Mouse (Mus musculus) neural tube, embryonic 11.5 days (tissue): ENCODE data around the gene AC134908.4. TPM values are rescaled to one million over a fixed set of nuclear protein-coding genes. Genes with fewer than 3 reads are reported as not detected.

ENCODE experiments used
- ATAC-seq: fragments of 200-750 bp; cut with Nextera tagmentation; 2 replicates; pipeline ENCODE4 v1.8.0; 2017; ENCODE audit warnings: moderate number of reproducible peaks, mild to moderate bottlenecking, moderate TSS enrichment, moderate library complexity; ENCODE audit not compliant: insufficient read depth, low FRiP score, low TSS enrichment
- DNase-seq: peaks from one replicate; pipeline ENCODE4 v3.0.0-alpha.2; 2015; ENCODE audit warnings: low spot score
- H3K27ac ChIP-seq: fragments of 300-500 bp; sonication (generic); 2 replicates; pipeline ENCODE4 v1.5.1; 2014; ENCODE audit warnings: low read depth, mild to moderate bottlenecking, low read length
- H3K27me3 ChIP-seq: fragments of 300-500 bp; sonication (generic); 2 replicates; pipeline ENCODE4 v1.6.1; 2014; ENCODE audit warnings: mild to moderate bottlenecking, low read length, mixed read lengths; ENCODE audit not compliant: control insufficient read depth, insufficient read depth
- H3K36me3 ChIP-seq: fragments of 300-500 bp; sonication (generic); 2 replicates; pipeline ENCODE4 v1.6.1; 2014; ENCODE audit warnings: mild to moderate bottlenecking, low read length, moderate library complexity, mixed read lengths; ENCODE audit not compliant: control insufficient read depth, insufficient read depth
- H3K4me1 ChIP-seq: fragments of 300-500 bp; sonication (generic); 2 replicates; pipeline ENCODE4 v1.6.1; 2014; ENCODE audit warnings: low read length, mixed read lengths; ENCODE audit not compliant: control insufficient read depth, insufficient read depth
- H3K4me2 ChIP-seq: fragments of 300-500 bp; sonication (generic); 2 replicates; pipeline ENCODE4 v1.6.1; 2014; ENCODE audit warnings: low read depth, mild to moderate bottlenecking, moderate library complexity
- H3K4me3 ChIP-seq: fragments of 300-500 bp; sonication (generic); 2 replicates; pipeline ENCODE4 v1.5.1; 2014; ENCODE audit warnings: low read depth, low read length
- H3K9ac ChIP-seq: fragments of 300-500 bp; sonication (generic); 2 replicates; pipeline ENCODE4 v1.6.1; 2014; ENCODE audit warnings: mild to moderate bottlenecking, low read length
- H3K9me3 ChIP-seq: fragments of 300-500 bp; sonication (generic); 2 replicates; pipeline ENCODE4 v1.6.1; 2016; ENCODE audit warnings: low read length; ENCODE audit not compliant: control insufficient read depth
- WGBS: fragments of 180-500 bp; shearing (Covaris S2); extraction: QIAGEN DNeasy Blood & Tissue Kit; methylation state at CpG from one replicate; pipeline ENCODE4 v1.1.7; 2014; 5-methylcytosine and 5-hydroxymethylcytosine counted together
- polyA plus RNA-seq: library from polyadenylated mRNA; unstranded; fragments of >200 nt; fragmentation: Nextera tagmentation; extraction: Ambion mirVana; gene quantifications from 2 replicates; pipeline ENCODE4 v1.2.1, GENCODE M21; 2014

Gene AC134908.4
- polyA plus RNA-seq, 1 experiment from 2014 or later = 0.78 TPM

DNA sequence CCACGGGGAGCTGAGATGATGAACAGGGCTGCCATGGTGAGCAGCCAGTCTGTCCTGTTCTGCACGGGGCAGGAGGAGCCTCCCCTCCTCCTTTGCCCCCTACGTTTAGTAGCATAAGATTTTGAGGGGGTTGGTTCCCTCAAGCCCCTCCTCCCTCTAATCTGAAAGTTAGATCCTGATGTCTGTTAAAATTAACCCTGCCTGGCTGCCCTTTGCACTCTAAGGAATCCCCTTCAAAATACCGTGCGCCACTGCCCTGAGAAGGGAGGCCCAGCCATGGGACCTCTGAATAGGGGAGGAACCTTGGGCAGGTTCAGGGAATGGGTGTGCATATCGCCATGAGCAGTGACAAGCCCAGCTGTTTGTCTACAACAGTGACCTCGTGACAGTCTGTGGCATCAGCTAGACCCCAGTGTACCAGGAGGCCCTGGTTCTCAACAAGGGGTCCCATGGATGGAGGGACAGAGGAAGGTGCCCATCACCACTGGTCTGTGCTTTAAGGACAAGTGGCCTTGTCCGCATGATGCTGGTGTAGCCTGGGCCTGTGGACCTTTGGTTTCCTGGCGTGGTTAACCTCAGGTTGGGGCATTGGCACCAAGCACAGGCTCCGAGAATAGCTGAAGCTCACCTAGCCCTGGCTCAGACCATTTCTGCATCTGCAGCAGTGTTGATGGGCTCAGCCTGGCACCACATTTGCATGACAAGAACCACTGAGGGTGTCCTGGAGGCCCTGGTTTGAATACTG lies 20.0 kb downstream of the AC134908.4 start:
- no peak for DNase-seq
- no peak overlapping the region for H3K27ac ChIP-seq
- H3K4me3 ChIP-seq = no peak overlapping the region
- no peaks in the 10 kb centered on the region for H3K36me3 ChIP-seq
- H3K9me3 ChIP-seq = no peaks in the 10 kb centered on the region
- H3K9ac ChIP-seq = no peak overlapping the region
- peaks cover 9% of the 10 kb centered on the region for H3K4me1 ChIP-seq
- H3K4me2 ChIP-seq = no peak overlapping the region
- WGBS = 82% methylated on average over 10 of the region's 10 CpGs
- ATAC-seq = no peak
- H3K27me3 ChIP-seq = no peaks in the 10 kb centered on the region

DNA sequence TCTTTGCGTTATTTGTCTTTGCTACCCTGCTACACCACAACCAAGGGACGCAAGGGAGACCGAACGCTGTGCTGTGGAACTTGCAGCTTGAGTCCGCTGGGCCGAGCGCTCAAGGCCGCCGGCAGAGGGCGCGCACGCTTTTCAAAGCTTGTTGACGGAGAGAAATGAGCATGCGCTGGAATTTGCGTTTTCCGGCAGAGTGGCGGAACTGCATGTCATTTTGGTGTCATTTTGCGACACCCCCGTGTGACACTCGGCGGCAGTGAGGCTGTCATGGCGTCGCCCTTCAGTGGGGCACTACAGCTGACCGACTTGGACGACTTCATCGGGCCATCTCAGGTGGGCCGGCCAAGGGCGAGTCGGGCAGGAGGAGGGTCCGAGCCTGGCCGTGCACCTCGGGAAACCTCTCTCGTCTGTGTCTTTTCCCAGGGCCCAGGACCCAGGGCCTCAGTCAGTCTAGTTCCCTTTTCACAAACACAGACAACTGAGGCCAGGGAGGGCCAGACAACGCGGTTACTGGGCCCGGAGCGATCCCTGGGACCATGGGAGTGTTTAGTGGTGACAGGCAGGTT lies 21.8 kb downstream of the AC134908.4 start, which contains the start of gene Narfl:
Narfl (plus strand) TSS at position 228 of the 572 bp plus-strand sequence.
- ATAC-seq = peak; percentile 75
- peaks cover 9% of the 10 kb centered on the region for H3K4me1 ChIP-seq
- H3K4me2 ChIP-seq = peak within 1 kb of the TSS; percentile 89
- peak within 1 kb of the TSS; percentile 82 for H3K9ac ChIP-seq
- DNase-seq = peak; percentile 97
- no peaks in the 10 kb centered on the region for H3K9me3 ChIP-seq
- no peaks in the 10 kb centered on the region for H3K36me3 ChIP-seq
- under 1% methylated on average over 37 of the region's 37 CpGs for WGBS
- H3K4me3 ChIP-seq = peak within 1 kb of the TSS; percentile 74
- H3K27me3 ChIP-seq = no peaks in the 10 kb centered on the region
- H3K27ac ChIP-seq = 0 out of 2 replicates have a peak within 1 kb of the TSS, but pooled peaks have one; percentile 20

DNA sequence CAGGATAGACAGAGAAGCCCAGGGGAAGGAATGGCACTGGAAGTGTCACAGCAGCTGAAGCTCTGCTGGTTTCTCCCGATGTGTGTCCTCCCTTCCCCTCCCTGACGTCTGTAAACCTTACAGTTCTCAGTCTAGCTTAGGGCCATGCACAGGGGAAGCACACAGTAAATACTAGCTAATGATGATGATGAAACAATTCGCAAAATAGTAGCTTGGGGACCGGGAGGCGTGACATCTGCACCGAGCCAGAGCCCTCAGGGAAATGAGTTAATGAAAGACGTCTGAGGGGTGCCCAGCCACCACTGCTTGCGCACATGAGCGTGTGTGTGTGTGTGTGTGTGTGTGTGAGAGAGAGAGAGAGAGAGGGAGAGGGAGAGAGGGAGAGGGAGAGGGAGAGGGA lies 26.1 kb downstream of the AC134908.4 start:
- 64% methylated on average over 9 of the region's 9 CpGs for WGBS
- Histone ChIP-seq H3K9me3 (no peaks in the 10 kb centered on the region), H3K4me2 (no peak overlapping the region), H3K4me1 (peaks cover 5% of the 10 kb centered on the region), H3K27ac (no peak overlapping the region), H3K9ac (no peak overlapping the region), H3K4me3 (no peak overlapping the region), H3K36me3 (no peaks in the 10 kb centered on the region), H3K27me3 (no peaks in the 10 kb centered on the region)
- no peak for ATAC-seq
- DNase-seq = no peak

DNA sequence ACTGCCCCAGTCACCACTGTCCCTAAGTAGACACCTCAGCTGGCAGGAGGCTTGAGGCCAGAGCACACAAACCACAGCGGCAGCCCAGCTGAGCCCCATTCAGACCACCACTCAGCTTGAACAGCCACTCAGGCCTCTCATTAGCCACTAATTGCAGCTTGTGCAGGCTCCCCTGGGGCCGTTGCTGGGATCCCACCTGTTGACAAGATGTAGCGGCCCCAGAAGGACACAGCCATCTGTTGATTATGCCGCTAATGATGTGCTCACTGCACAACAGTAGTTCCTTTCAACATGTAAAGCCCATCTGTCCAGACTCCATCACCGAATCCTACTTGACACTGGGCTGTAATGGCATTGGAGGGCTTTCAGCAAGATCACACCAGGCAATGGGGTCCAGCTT lies 29.6 kb downstream of the AC134908.4 start:
- Histone ChIP-seq H3K9ac (no peak overlapping the region), H3K27me3 (no peaks in the 10 kb centered on the region), H3K27ac (no peak overlapping the region), H3K36me3 (no peaks in the 10 kb centered on the region), H3K9me3 (no peaks in the 10 kb centered on the region), H3K4me1 (no peaks in the 10 kb centered on the region), H3K4me2 (no peak overlapping the region), H3K4me3 (no peak overlapping the region)
- DNase-seq (peak; percentile 58), ATAC-seq (no peak)
- 40% methylated on average over 5 of the region's 5 CpGs for WGBS

DNA sequence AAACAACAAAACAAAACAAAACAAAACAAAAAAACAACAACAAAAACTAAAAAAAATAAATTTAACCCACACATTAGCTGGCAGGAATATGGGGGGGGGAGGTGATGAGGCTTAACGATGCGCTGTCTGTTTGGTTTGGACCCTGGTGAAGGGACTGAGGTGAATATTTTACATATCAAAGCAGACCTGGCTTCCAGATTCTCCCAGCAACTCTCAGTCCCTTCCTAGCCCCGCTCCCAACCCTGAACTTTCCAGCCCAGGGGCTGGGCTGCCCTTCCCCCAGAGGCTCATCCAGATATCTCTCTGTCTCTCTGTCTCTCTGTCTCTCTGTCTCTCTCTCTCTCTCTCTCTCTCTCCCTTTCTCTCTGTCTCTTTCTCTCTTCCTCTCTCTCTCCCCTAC lies 32.9 kb downstream of the AC134908.4 start:
- Histone ChIP-seq H3K4me1 (no peaks in the 10 kb centered on the region), H3K4me3 (no peak overlapping the region)

DNA sequence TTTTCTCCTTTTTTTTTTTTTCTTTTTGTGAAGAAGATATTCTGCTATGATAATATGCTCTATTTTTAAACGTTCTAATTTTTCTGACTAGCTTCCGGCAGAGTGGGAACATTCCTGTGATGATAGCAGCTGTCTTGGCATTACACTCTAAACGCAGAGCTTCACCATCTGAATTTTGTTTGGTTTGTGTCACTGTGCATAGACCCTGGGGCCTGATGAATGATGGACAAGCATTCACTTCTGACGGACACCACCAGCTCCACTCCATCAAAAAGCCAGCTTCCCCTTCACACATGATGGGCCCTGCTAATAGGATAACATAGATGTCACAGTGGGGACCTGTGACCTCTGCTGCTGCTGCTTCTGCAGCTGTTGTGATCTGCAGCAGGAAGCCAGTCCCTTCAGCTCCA lies 33.9 kb downstream of the AC134908.4 start:
- 65% methylated on average over 4 of the region's 4 CpGs for WGBS
- ATAC-seq = no peak
- no peak overlapping the region for H3K4me2 ChIP-seq

More for the DNA sequence above, 32.9 kb downstream of the AC134908.4 start:
- ATAC-seq = no peak
- no peaks in the 10 kb centered on the region for H3K9me3 ChIP-seq
- H3K9ac ChIP-seq = no peak overlapping the region
- WGBS = 43% methylated on average over 3 of the region's 3 CpGs
- H3K36me3 ChIP-seq = no peaks in the 10 kb centered on the region
- DNase-seq = no peak
- no peak overlapping the region for H3K4me2 ChIP-seq
- H3K27ac ChIP-seq = no peak overlapping the region
- no peaks in the 10 kb centered on the region for H3K27me3 ChIP-seq

DNA sequence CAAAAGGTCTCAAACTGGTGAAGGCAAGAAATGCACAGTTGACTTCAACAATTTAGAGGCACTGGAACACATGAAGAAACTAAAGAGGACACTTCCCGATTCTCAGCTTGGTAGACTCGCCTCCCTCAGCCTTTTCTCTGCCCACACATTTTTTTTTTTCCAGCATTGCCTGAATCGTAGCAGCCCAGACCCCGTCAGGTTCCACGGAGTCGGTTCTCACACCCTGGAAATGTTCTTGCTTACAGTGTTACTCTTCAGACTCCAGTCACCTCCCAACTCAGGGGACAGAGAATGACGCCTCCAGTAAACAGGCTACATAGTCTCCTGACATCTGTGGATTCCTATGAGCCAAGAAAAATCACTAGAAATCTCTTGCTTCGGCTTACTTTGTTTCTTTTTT lies 35.3 kb downstream of the AC134908.4 start:
- Histone ChIP-seq H3K36me3 (no peaks in the 10 kb centered on the region), H3K4me2 (no peak overlapping the region), H3K9me3 (no peaks in the 10 kb centered on the region), H3K9ac (no peak overlapping the region), H3K4me1 (no peaks in the 10 kb centered on the region), H3K4me3 (no peak overlapping the region), H3K27ac (no peak overlapping the region), H3K27me3 (no peaks in the 10 kb centered on the region)
- ATAC-seq (no peak), DNase-seq (no peak)
- 78% methylated on average over 8 of the region's 8 CpGs for WGBS

More for the DNA sequence above, 33.9 kb downstream of the AC134908.4 start:
- Histone ChIP-seq H3K36me3 (no peaks in the 10 kb centered on the region), H3K4me1 (no peaks in the 10 kb centered on the region), H3K27ac (no peak overlapping the region), H3K9me3 (no peaks in the 10 kb centered on the region), H3K9ac (no peak overlapping the region), H3K27me3 (no peaks in the 10 kb centered on the region), H3K4me3 (no peak overlapping the region)
- DNase-seq = no peak

DNA sequence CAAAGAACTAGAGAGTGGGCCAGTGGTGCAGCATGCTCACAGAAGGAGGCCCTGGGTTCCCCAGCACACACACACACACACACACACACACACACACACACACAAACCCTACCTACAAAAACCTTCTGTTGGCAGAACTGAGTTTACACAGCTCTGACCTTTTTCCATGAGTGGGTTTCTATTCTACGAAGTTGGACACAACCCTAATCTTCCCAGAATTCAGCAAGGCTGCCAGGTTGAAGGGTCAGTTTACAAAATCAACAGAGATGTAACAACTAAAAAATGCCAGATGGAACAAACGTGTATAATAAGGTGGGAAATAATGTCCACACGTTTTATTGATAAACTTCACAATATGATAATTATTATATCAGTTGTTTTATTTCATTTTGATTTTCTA lies 37.8 kb downstream of the AC134908.4 start:
- H3K27me3 ChIP-seq = no peaks in the 10 kb centered on the region
- no peak overlapping the region for H3K4me2 ChIP-seq
- WGBS = 77% methylated on average over 3 of the region's 3 CpGs
- DNase-seq (no peak), ATAC-seq (no peak)
- H3K27ac ChIP-seq = no peak overlapping the region
- no peaks in the 10 kb centered on the region for H3K9me3 ChIP-seq
- no peaks in the 10 kb centered on the region for H3K36me3 ChIP-seq
- no peak overlapping the region for H3K4me3 ChIP-seq
- no peak overlapping the region for H3K9ac ChIP-seq
- no peaks in the 10 kb centered on the region for H3K4me1 ChIP-seq
